Mouse (Mus musculus) B cell, adult (primary cell): ENCODE data around the gene Kirrel3. TPM values are rescaled to one million over a fixed set of nuclear protein-coding genes. Genes with fewer than 3 reads are reported as not detected.

Source experiments
- total RNA-seq: library from RNA; stranded (reverse); gene quantifications from 4 replicates; pipeline ENCODE4 v1.2.4, GENCODE M21; 2023; ENCODE audit not compliant: inconsistent age

Kirrel3 gene
- total RNA-seq: 0.22 TPM in 1 of 4 replicates, not detected in the others

DNA sequence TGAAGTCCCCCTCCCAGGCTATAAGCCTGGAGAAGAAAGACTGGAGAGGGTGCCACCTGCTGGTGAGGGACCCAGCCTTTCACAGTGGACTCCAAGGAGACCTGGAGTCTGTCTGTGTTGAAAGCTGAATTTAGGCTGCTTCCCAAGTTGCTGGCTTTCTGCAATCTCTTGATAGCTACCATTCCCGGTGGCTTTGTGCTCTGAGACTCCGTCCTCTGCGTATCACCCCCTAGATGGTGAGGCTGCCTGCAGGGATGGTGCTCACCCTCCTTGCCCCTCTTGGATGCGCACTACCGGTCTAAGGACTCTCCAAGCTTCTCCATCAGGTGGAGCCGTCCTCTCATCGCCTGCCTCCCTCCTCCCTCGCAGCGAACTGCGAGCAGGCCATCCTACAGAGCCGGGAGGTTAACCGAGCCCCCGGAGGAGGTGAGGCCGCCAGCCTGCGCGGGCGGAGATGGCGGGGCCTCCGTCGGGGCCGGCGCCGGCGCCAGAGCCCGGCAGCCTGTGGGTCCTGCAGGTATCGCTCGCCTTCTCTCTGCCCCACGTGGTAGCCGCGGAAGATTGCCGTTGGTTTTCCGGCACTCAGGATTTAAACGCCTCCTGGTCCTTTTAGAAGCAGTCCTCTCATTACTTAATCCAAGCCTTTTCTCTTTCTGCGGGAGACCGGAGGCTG is at the start of gene Kirrel3:
Gene Kirrel3 (plus strand): TSS at position 136 of the 673 bp plus-strand sequence.

